Comparison of ENCODE assay signal across 14 mouse cellular contexts in genomic region chr11:102061941-102062473, GRCm38 (mm10). TPM values are rescaled to one million over a fixed set of nuclear protein-coding genes. Genes with fewer than 3 reads are reported as not detected.
DNase-seq lines count a peak whose midpoint lies in the region; ATAC-seq lines count a peak whose summit lies in the region.
"Had no signal": no experiment of that assay in that cellular context is flagged by ENCODE, and none has a peak within 500 bp of the region (broad histone marks: within the 10 kb centered on the region; RNA-seq: fewer than 3 reads in every experiment).

No protein-coding gene starts in this region.

- WGBS in heart, embryonic 11.5 days (ENCODE audit: insufficient replicate concordance) = 29% methylated on average over 16 of the region's 16 CpGs
- WGBS in midbrain, embryonic 11.5 days = 28% methylated on average over 16 of the region's 16 CpGs
- 43% methylated on average over 16 of the region's 16 CpGs for whole genome bisulfite sequencing in midbrain, embryonic 16.5 days
- WGBS in hindbrain, embryonic 13.5 days = 24% methylated on average over 16 of the region's 16 CpGs
- 31% methylated on average over 16 of the region's 16 CpGs for WGBS in neural tube, embryonic 15.5 days

- no peak overlapping the region for H3K9ac ChIP-seq in heart, embryonic 11.5 days (ENCODE audit: low read depth, low read length)
- no peak overlapping the region for H3K9ac ChIP-seq in midbrain, embryonic 11.5 days (ENCODE audit: low read length)
- H3K9ac ChIP-seq in midbrain, embryonic 16.5 days (ENCODE audit: low read depth, low read length) = no peak overlapping the region
- H3K9ac ChIP-seq in hindbrain, embryonic 13.5 days = no peak overlapping the region
- no peak overlapping the region; the same call in 1 of the 2 replicates for H3K9ac ChIP-seq in neural tube, embryonic 15.5 days (replicated peaks)
- H3K9ac ChIP-seq: embryonic facial prominence, embryonic 15.5 days had no signal

- ATAC-seq in heart, embryonic 11.5 days (replicated peaks; ENCODE audit: insufficient number of reproducible peaks, low FRiP score, low TSS enrichment) = no peak
- no peak for ATAC-seq in midbrain, embryonic 11.5 days (ENCODE audit: low FRiP score)
- no peak for ATAC-seq in midbrain, embryonic 16.5 days
- ATAC-seq in hindbrain, embryonic 13.5 days (ENCODE audit: low FRiP score) = no peak
- no peak for ATAC-seq in neural tube, embryonic 15.5 days (ENCODE audit: low FRiP score)

- DNase-seq in heart, adult 8-10 months (ENCODE audit: low spot score) = no peak
- DNase-seq in midbrain, embryonic 11.5 days (ENCODE audit: low spot score, missing footprints) = no peak
- no peak for DNase-seq in right cerebral cortex, postnatal 4 days
- DNase-seq in embryo, embryonic 10 days (ENCODE audit: low spot score) = no peak
- DNase-seq: cerebellum, adult 8-10 months; heart, postnatal 10 days; kidney, postnatal 10 days; thymus, postnatal 25 days had no signal

- H3K27me3 ChIP-seq in heart, embryonic 11.5 days (ENCODE audit: control insufficient read depth, insufficient read depth, low read length) = peaks cover 19% of the 10 kb centered on the region
- peaks cover 7% of the 10 kb centered on the region; the same call in 1 of the 2 replicates for H3K27me3 ChIP-seq in midbrain, embryonic 11.5 days (ENCODE audit: control insufficient read depth, insufficient read depth, low read length)
- H3K27me3 ChIP-seq in midbrain, embryonic 16.5 days (ENCODE audit: control insufficient read depth, insufficient read depth, low read depth, low read length) = no peaks in the 10 kb centered on the region
- H3K27me3 ChIP-seq in hindbrain, embryonic 13.5 days = peaks cover 19% of the 10 kb centered on the region
- H3K27me3 ChIP-seq in neural tube, embryonic 15.5 days (replicated peaks) = peaks cover 11% of the 10 kb centered on the region

- H3K27ac ChIP-seq in heart, embryonic 11.5 days (ENCODE audit: low read depth, low read length) = no peak overlapping the region
- no peak overlapping the region for H3K27ac ChIP-seq in midbrain, embryonic 11.5 days (ENCODE audit: low read depth, low read length)
- no peak overlapping the region for H3K27ac ChIP-seq in midbrain, embryonic 16.5 days (ENCODE audit: low read length)
- no peak overlapping the region for H3K27ac ChIP-seq in hindbrain, embryonic 13.5 days
- no peak overlapping the region for H3K27ac ChIP-seq in neural tube, embryonic 15.5 days (replicated peaks)
- H3K27ac ChIP-seq: embryonic facial prominence, embryonic 15.5 days had no signal

- H3K4me2 ChIP-seq in heart, embryonic 11.5 days = peak overlapping the region; percentile 66; the same call in 1 of the 2 replicates
- H3K4me2 ChIP-seq in midbrain, embryonic 11.5 days = peak overlapping the region; percentile 70
- no peak overlapping the region for H3K4me2 ChIP-seq in midbrain, embryonic 16.5 days (ENCODE audit: low read length)
- peak overlapping the region; percentile 72; the same call in 1 of the 2 replicates for H3K4me2 ChIP-seq in hindbrain, embryonic 13.5 days
- peak overlapping the region; percentile 79 for H3K4me2 ChIP-seq in neural tube, embryonic 15.5 days

- 0 out of 2 replicates have a peak, but pooled peaks cover 2% of the 10 kb centered on the region for H3K36me3 ChIP-seq in heart, embryonic 11.5 days (ENCODE audit: control insufficient read depth, insufficient read depth, low read length)
- H3K36me3 ChIP-seq in midbrain, embryonic 11.5 days (ENCODE audit: control insufficient read depth, insufficient read depth, low read length) = peaks cover 2% of the 10 kb centered on the region; the same call in 1 of the 2 replicates
- peaks cover 25% of the 10 kb centered on the region for H3K36me3 ChIP-seq in midbrain, embryonic 16.5 days (ENCODE audit: control insufficient read depth, insufficient read depth, low read length)
- H3K36me3 ChIP-seq in hindbrain, embryonic 13.5 days = peaks cover 58% of the 10 kb centered on the region
- H3K36me3 ChIP-seq in neural tube, embryonic 15.5 days = peaks cover 50% of the 10 kb centered on the region

- no peaks in the 10 kb centered on the region for H3K9me3 ChIP-seq in heart, embryonic 11.5 days (replicated peaks; ENCODE audit: control insufficient read depth, low read length)
- H3K9me3 ChIP-seq in midbrain, embryonic 11.5 days (ENCODE audit: control insufficient read depth, low read length) = no peaks in the 10 kb centered on the region
- no peaks in the 10 kb centered on the region for H3K9me3 ChIP-seq in midbrain, embryonic 16.5 days (replicated peaks; ENCODE audit: control insufficient read depth, low read length, poor library complexity, severe bottlenecking)
- H3K9me3 ChIP-seq in hindbrain, embryonic 13.5 days = no peaks in the 10 kb centered on the region
- no peaks in the 10 kb centered on the region for H3K9me3 ChIP-seq in neural tube, embryonic 15.5 days (replicated peaks)
- H3K9me3 ChIP-seq: embryonic facial prominence, embryonic 15.5 days had no signal

- no peak overlapping the region for H3K4me3 ChIP-seq in heart, embryonic 11.5 days (ENCODE audit: low read depth, low read length)
- H3K4me3 ChIP-seq in midbrain, embryonic 11.5 days (ENCODE audit: low read depth, low read length) = no peak overlapping the region
- no peak overlapping the region for H3K4me3 ChIP-seq in midbrain, embryonic 16.5 days (ENCODE audit: low read depth, low read length)
- H3K4me3 ChIP-seq in hindbrain, embryonic 13.5 days = no peak overlapping the region
- no peak overlapping the region for H3K4me3 ChIP-seq in neural tube, embryonic 15.5 days (replicated peaks)

- peaks cover 3% of the 10 kb centered on the region; the same call in 1 of the 2 replicates for H3K4me1 ChIP-seq in heart, embryonic 11.5 days (ENCODE audit: control insufficient read depth, insufficient read depth, low read length)
- H3K4me1 ChIP-seq in midbrain, embryonic 11.5 days (ENCODE audit: control insufficient read depth, insufficient read depth, low read length) = peaks cover 2% of the 10 kb centered on the region; the same call in 1 of the 2 replicates
- peaks cover 6% of the 10 kb centered on the region; the same call in 1 of the 2 replicates for H3K4me1 ChIP-seq in midbrain, embryonic 16.5 days (ENCODE audit: control insufficient read depth, insufficient read depth, low read length)
- H3K4me1 ChIP-seq in hindbrain, embryonic 13.5 days (replicated peaks) = peaks cover 10% of the 10 kb centered on the region
- peaks cover 9% of the 10 kb centered on the region for H3K4me1 ChIP-seq in neural tube, embryonic 15.5 days

RNA-seq across cellular contexts. Expression of gene Cd300lg, which starts 20.7 kb away (rescaled TPM):
- polyA plus RNA-seq in heart, embryonic 11.5 days (2014; fragmentation: Nextera tagmentation; extraction: Ambion mirVana) = 0.70 and 0.79 TPM in 2 replicates
- 10 to 100 TPM; 56.7 to 79.2 (median 64.0) TPM for total RNA-seq in heart, adult 8-10 months (2022)
- 0.11 and 0.19 TPM in 2 replicates for polyA plus RNA-seq in midbrain, embryonic 11.5 days (2014; fragmentation: Nextera tagmentation; extraction: Ambion mirVana)
- polyA plus RNA-seq in midbrain, embryonic 16.5 days (2015; fragmentation: Nextera tagmentation; extraction: Ambion mirVana) = 0.23 and 0.46 TPM in 2 replicates
- 0.38 and 0.53 TPM in 2 replicates for polyA plus RNA-seq in hindbrain, embryonic 13.5 days (2015; fragmentation: Nextera tagmentation; extraction: Ambion mirVana)
- 0.64 and 0.88 TPM in 2 replicates for polyA plus RNA-seq in neural tube, embryonic 15.5 days (2015; fragmentation: Nextera tagmentation; extraction: Ambion mirVana)

RNA-seq across cellular contexts. Expression of gene Mpp2, which starts 26.3 kb away (rescaled TPM):
- 9.7 and 11.4 TPM in 2 replicates for polyA plus RNA-seq in heart, embryonic 11.5 days (2014; fragmentation: Nextera tagmentation; extraction: Ambion mirVana)
- total RNA-seq in heart, adult 8-10 months (2022) = 1 to 10 TPM; 2.6 to 4.7 (median 4.3) TPM
- 9.4 and 10.8 TPM in 2 replicates for polyA plus RNA-seq in midbrain, embryonic 11.5 days (2014; fragmentation: Nextera tagmentation; extraction: Ambion mirVana)
- 31.8 and 39.9 TPM in 2 replicates for polyA plus RNA-seq in midbrain, embryonic 16.5 days (2015; fragmentation: Nextera tagmentation; extraction: Ambion mirVana)
- 24.1 and 24.9 TPM in 2 replicates for polyA plus RNA-seq in hindbrain, embryonic 13.5 days (2015; fragmentation: Nextera tagmentation; extraction: Ambion mirVana)
- polyA plus RNA-seq in neural tube, embryonic 15.5 days (2015; fragmentation: Nextera tagmentation; extraction: Ambion mirVana) = 30.4 and 31.8 TPM in 2 replicates
- total RNA-seq: monocyte, adult 5-6 weeks had no signal

RNA-seq across cellular contexts. Expression of gene Mpp3, which starts 33.7 kb away (rescaled TPM):
- polyA plus RNA-seq in heart, embryonic 11.5 days (2014; fragmentation: Nextera tagmentation; extraction: Ambion mirVana) = 2.7 and 3.4 TPM in 2 replicates
- total RNA-seq in heart, adult 8-10 months (2022) = 1 to 10 TPM in 3 of 4 experiments, under 1 TPM in 1; 0.92 to 2.6 (median 1.5) TPM
- polyA plus RNA-seq in midbrain, embryonic 11.5 days (2014; fragmentation: Nextera tagmentation; extraction: Ambion mirVana) = 14.4 and 15.5 TPM in 2 replicates
- polyA plus RNA-seq in midbrain, embryonic 16.5 days (2015; fragmentation: Nextera tagmentation; extraction: Ambion mirVana) = 57.4 and 64.6 TPM in 2 replicates
- polyA plus RNA-seq in hindbrain, embryonic 13.5 days (2015; fragmentation: Nextera tagmentation; extraction: Ambion mirVana) = 43.5 and 45.9 TPM in 2 replicates
- 49.6 and 56.6 TPM in 2 replicates for polyA plus RNA-seq in neural tube, embryonic 15.5 days (2015; fragmentation: Nextera tagmentation; extraction: Ambion mirVana)
- total RNA-seq: monocyte, adult 5-6 weeks had no signal

RNA-seq across cellular contexts. Expression of gene Ppy, which starts 39.1 kb away (rescaled TPM):
- polyA plus RNA-seq in heart, embryonic 11.5 days (2014; fragmentation: Nextera tagmentation; extraction: Ambion mirVana) = not detected in 2 replicates
- total RNA-seq in heart, adult 8-10 months (2022) = not detected
- polyA plus RNA-seq in midbrain, embryonic 11.5 days (2014; fragmentation: Nextera tagmentation; extraction: Ambion mirVana) = not detected in 2 replicates
- polyA plus RNA-seq in midbrain, embryonic 16.5 days (2015; fragmentation: Nextera tagmentation; extraction: Ambion mirVana) = not detected in 2 replicates
- polyA plus RNA-seq in hindbrain, embryonic 13.5 days (2015; fragmentation: Nextera tagmentation; extraction: Ambion mirVana) = not detected in 2 replicates
- polyA plus RNA-seq in neural tube, embryonic 15.5 days (2015; fragmentation: Nextera tagmentation; extraction: Ambion mirVana) = 0.36 TPM in 1 of 2 replicates, not detected in the other
- total RNA-seq: heart, postnatal 10 days; monocyte, adult 5-6 weeks had no signal
- polyA plus RNA-seq: embryonic facial prominence, embryonic 15.5 days had no signal

RNA-seq across cellular contexts. Expression of gene Pyy, which starts 45.6 kb away (rescaled TPM):
- 0.69 TPM in 1 of 2 replicates, not detected in the other for polyA plus RNA-seq in heart, embryonic 11.5 days (2014; fragmentation: Nextera tagmentation; extraction: Ambion mirVana)
- total RNA-seq in heart, adult 8-10 months (2022) = not detected
- 0.44 TPM in 1 of 2 replicates, not detected in the other for polyA plus RNA-seq in midbrain, embryonic 11.5 days (2014; fragmentation: Nextera tagmentation; extraction: Ambion mirVana)
- polyA plus RNA-seq in midbrain, embryonic 16.5 days (2015; fragmentation: Nextera tagmentation; extraction: Ambion mirVana) = not detected in 2 replicates
- polyA plus RNA-seq in hindbrain, embryonic 13.5 days (2015; fragmentation: Nextera tagmentation; extraction: Ambion mirVana) = 3.3 and 7.5 TPM in 2 replicates
- polyA plus RNA-seq in neural tube, embryonic 15.5 days (2015; fragmentation: Nextera tagmentation; extraction: Ambion mirVana) = 1.0 and 7.8 TPM in 2 replicates
- total RNA-seq: heart, postnatal 10 days; monocyte, adult 5-6 weeks had no signal
- polyA plus RNA-seq: embryonic facial prominence, embryonic 15.5 days had no signal
